Mouse (Mus musculus): ENCODE results near the gene Kmt2d. TPM values are rescaled to one million over a fixed set of nuclear protein-coding genes. Genes with fewer than 3 reads are reported as not detected.

The Kmt2d gene
- 81.7 and 92.9 TPM in 2 replicates for polyA plus RNA-seq (2012; ENCODE audit: low replicate concordance)

GRCm38 (mm10) chr15:98871070-98871915 is at the start of gene Kmt2d:
Kmt2d (minus strand) TSS chr15:98871204.

GRCm38 (mm10) chr15:98917538-98918498 is 46.8 kb upstream of the Kmt2d start, which contains the start of gene Lmbr1l:
Lmbr1l (minus strand) TSS chr15:98918231.

GRCm38 (mm10) chr15:98897928-98898800 is 27.2 kb upstream of the Kmt2d start, which contains the start of gene Dhh:
Dhh (minus strand) TSS chr15:98898540.

GRCm38 (mm10) chr15:98893940-98894745 is 23.1 kb upstream of the Kmt2d start, which contains the start of gene Rhebl1:
Rhebl1 (minus strand) TSS chr15:98894540.

GRCm38 (mm10) chr15:98830736-98831683 is 40.0 kb downstream of the Kmt2d start, which contains the start of gene Prkag1:
Prkag1 (minus strand) TSS chr15:98831521.

GRCm38 (mm10) chr15:98809390-98809789 is 61.6 kb downstream of the Kmt2d start, which contains the start of gene Ddn:
Ddn (minus strand) TSS chr15:98809490.

GRCm38 (mm10) chr15:98789661-98790535 is 81.1 kb downstream of the Kmt2d start, which contains the start of gene Wnt1:
Wnt1 (plus strand) TSS chr15:98789857.

Other genes starting within 250 kb of the Kmt2d start
- gene Cacnb3, start 240.4 kb downstream of the Kmt2d start, polyA plus RNA-seq (2012; ENCODE audit: low replicate concordance): 2.2 and 5.7 TPM in 2 replicates
- 83.8 and 103 TPM in 2 replicates for gene Ddx23, start 208.3 kb downstream of the Kmt2d start, polyA plus RNA-seq (2012; ENCODE audit: low replicate concordance)
- 0.23 and 0.60 TPM in 2 replicates for gene Rnd1, start 193.7 kb downstream of the Kmt2d start, polyA plus RNA-seq (2012; ENCODE audit: low replicate concordance)
- gene Ccdc65, start 163.0 kb downstream of the Kmt2d start, polyA plus RNA-seq (2012; ENCODE audit: low replicate concordance): not detected in 2 replicates
- 2.6 and 5.6 TPM in 2 replicates for gene Fkbp11, start 143.0 kb downstream of the Kmt2d start, polyA plus RNA-seq (2012; ENCODE audit: low replicate concordance)
- 11.6 and 18.3 TPM in 2 replicates for gene Arf3, start 108.0 kb downstream of the Kmt2d start, polyA plus RNA-seq (2012; ENCODE audit: low replicate concordance)
- gene Wnt10b, start 93.1 kb downstream of the Kmt2d start, polyA plus RNA-seq (2012; ENCODE audit: low replicate concordance): 0.13 TPM in 1 of 2 replicates, not detected in the other
- gene Wnt1, start 81.3 kb downstream of the Kmt2d start, polyA plus RNA-seq (2012; ENCODE audit: low replicate concordance): 0.28 TPM in 1 of 2 replicates, not detected in the other
- gene Ddn, start 61.7 kb downstream of the Kmt2d start, polyA plus RNA-seq (2012; ENCODE audit: low replicate concordance): 0.32 and 0.66 TPM in 2 replicates
- 245 and 251 TPM in 2 replicates for gene Prkag1, start 39.7 kb downstream of the Kmt2d start, polyA plus RNA-seq (2012; ENCODE audit: low replicate concordance)
- 0.84 and 3.0 TPM in 2 replicates for gene Rhebl1, start 23.3 kb upstream of the Kmt2d start, polyA plus RNA-seq (2012; ENCODE audit: low replicate concordance)
- gene Dhh, start 27.3 kb upstream of the Kmt2d start, polyA plus RNA-seq (2012; ENCODE audit: low replicate concordance): 0.13 TPM in 1 of 2 replicates, not detected in the other
- gene Lmbr1l, start 47.0 kb upstream of the Kmt2d start, polyA plus RNA-seq (2012; ENCODE audit: low replicate concordance): 15.3 and 15.8 TPM in 2 replicates
- 329 and 729 TPM in 2 replicates for gene Tuba1b, start 63.4 kb upstream of the Kmt2d start, polyA plus RNA-seq (2012; ENCODE audit: low replicate concordance)
- gene Gm49450, start 82.3 kb upstream of the Kmt2d start, polyA plus RNA-seq (2012; ENCODE audit: low replicate concordance): 8.6 and 196 TPM in 2 replicates
- 4.0 and 6.3 TPM in 2 replicates for gene Tuba1a, start 82.5 kb upstream of the Kmt2d start, polyA plus RNA-seq (2012; ENCODE audit: low replicate concordance)
- gene Tuba1c, start 158.7 kb upstream of the Kmt2d start, polyA plus RNA-seq (2012; ENCODE audit: low replicate concordance): 21.6 and 198 TPM in 2 replicates
- gene Prph, start 184.0 kb upstream of the Kmt2d start, polyA plus RNA-seq (2012; ENCODE audit: low replicate concordance): not detected in 2 replicates
- gene Troap, start 203.4 kb upstream of the Kmt2d start, polyA plus RNA-seq (2012; ENCODE audit: low replicate concordance): 84.4 and 87.8 TPM in 2 replicates
- not detected in 2 replicates for gene C1ql4, start 216.6 kb upstream of the Kmt2d start, polyA plus RNA-seq (2012; ENCODE audit: low replicate concordance)
- 0.11 TPM in 1 of 2 replicates, not detected in the other for gene Dnajc22, start 222.0 kb upstream of the Kmt2d start, polyA plus RNA-seq (2012; ENCODE audit: low replicate concordance)